Mouse (Mus musculus) right cerebral cortex, postnatal 14 days (tissue): ENCODE measurements at regions not wholly inside any gene's neighbourhood (a gene's known extent, or its start where the extent isn't known, plus 50 kb on each side); places are given as distances from the start of the nearest gene placed in this dataset.
A peak's percentile ranks its signal among the peaks of the same experiment; 100 is the strongest.
"Not testable (repeated sequence)": the region's sequence is repeated elsewhere in the genome, so short reads cannot be mapped to it uniquely, and the experiment has no call there.

ENCODE experiments used
- DNase-seq: peaks from one replicate; pipeline ENCODE4 v3.0.0; 2022

DNA sequence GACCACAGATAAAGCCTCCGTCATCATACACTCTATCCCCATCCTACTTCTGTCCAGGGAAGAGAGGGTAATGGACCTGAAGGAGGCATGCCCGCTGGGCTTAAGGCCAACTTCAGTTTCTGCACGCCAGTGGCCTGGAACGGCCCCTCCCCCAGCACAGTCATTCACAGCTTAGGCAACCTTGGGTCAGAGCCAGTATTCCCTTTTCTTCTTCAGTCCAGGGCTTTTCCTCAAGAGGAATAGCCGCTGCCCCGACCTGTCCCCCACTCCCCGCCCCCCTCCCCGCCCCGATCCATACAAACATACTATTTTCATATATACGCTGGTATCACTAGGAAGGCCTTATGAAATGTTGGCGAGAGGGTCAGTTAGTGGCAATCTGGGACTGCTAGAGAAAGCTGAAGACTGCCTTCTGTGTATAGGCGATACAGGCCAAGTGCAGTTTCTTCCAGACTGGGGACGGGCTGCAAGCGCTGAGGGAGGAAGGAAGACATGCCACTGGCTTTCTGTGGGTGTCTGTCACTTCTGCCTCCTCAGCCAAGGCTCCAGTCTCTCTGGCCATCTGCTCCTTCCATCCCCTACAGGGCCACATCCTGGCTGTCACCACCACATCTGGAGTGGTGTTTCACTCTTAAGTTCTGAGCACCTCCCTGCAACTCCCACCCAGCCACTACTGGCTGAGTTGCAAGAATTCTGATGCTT is 113.5 kb upstream of the Lemd2 start:
- peak; percentile 60 for DNase-seq

DNA sequence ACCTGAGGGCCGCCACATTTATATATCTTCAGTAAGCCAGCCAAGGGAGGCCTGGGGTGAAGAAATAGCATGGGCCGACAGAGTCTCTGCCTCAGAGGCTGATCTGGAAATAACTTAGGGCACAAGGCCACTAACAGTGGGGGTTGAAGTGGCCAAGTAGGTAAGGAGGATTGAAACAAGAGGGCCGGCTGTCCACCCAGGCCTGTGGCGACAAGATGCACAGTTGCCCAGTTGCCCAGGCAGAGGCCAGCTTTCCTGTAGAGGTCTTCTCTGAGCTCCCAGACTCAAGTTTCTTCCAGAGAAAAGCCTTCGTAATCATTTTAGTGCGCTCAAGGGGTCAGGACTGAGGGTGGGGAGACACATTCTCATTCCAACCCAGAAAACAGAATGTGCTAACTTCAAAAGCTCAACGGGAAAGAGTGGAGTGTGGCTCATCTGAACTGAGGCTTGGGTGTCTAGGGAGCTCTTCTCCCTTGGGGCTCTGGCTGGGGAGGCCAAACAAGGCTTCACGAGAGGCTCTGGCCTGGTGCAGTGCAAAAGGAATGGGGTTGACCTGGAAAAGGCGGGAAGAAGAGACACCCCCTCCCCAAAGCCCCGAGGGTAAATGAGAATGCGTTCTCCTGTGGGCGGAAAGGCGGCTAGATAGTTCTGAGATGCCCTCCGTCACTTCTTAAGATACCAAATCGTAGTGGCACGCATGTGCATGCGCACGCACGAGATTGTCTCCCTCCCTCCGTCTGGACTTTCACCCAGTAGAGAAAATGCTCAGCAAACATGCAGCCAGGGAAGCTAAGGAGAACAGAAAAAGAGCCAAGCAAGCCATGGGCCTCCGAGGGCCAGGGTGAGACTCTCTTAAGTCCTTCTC is 112.7 kb upstream of the Lemd2 start:
- DNase-seq, result no peak

- DNase-seq, result no peak
Observed at GRCm38 (mm10) chr17:27315947-27316628, 111.8 kb upstream of the Lemd2 start.

GRCm38 (mm10) chr17:27315428-27315827 is 111.2 kb upstream of the Lemd2 start:
- DNase-seq, result no peak

DNA sequence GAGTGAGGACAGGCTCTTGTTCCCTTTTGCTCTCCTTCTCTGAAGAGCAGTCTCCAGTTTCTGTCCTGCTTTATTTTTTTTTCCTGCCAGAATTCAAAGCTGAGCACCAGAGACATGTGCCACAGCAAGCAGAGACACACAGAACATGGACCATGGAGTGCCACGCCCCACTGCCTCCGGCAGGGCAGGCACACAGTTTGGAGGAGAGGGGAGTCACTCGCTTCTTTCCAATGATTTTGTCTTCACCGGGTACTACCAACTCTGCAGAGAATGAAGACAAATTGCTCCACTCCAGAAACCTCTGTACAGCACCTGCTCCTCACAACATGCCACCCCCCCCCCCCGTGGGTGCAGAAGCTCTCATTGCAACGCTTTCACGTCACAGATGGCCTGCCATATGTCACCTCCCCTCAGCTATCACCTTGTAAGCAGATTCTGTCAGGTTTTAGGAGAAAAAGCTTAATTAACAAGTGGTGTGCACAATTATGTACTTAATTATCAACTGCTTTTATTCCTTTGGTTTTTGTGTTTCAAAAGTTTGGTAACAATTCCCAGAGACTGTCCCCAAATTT is 110.6 kb upstream of the Lemd2 start:
- no peak for DNase-seq

- DNase-seq, result no peak
Observed at GRCm38 (mm10) chr17:27308933-27309332, 104.7 kb upstream of the Lemd2 start.

- DNase-seq, result no peak
Observed at GRCm38 (mm10) chr17:27304842-27305241, 100.6 kb upstream of the Lemd2 start.

DNA sequence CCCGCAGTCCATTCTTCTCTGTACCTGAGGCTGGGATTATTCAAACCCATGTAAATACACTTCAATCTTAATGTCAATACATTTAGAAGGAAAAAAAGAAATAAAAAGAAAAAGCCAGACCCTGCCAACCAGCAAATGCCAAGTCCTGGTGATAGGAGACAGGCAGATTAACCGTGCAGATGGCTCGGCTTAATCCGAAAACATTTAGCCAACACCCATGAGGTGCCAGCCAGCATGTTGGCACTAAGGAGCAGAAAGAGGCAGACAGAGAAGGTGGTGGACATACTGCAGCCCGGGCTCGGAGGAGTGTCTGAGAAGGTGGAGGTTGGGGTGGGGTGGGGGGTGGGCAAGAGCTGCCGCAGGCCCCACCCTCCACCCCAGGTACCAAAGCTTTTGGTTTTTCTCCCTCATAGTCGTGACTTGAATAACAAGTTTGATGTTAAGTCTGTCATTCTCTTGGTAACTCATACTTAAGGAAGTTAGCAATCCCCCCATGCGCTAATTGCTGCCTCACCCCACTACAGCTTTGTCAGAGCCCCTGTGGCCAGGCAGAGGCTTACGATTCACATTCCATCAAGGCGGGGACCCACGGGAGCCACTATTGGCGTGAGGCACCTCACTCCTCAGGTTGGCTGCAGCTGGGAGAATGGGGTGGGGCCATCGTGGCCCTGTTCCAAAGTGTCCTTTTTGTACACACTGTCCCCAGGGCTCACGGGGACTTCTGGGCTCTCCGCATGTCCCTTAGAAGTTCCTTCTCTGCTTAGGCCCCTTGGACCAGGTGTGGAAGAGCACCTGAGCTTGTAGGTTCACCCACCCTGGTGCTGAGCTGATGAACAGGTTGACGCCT is 99.6 kb upstream of the Lemd2 start:
- no peak for DNase-seq

DNA sequence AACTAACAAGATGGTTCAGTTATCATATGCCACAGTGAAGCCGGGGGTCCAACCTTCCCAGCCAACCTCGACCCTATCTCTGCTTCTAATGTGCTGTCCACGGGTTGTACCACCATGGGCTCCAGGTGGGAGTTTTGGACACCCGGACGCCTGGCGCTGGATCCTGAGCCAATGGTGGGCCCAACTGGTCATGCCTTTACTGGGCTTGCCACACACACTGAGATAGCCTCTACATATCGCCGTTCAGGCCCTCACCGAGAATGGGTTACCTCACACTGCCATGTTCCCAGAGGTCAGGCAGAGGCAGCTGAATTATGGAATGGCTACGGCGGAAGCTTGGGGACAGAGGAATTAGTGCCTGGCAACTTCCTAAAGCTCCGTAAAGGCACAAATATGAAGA is 98.8 kb upstream of the Lemd2 start:
- no peak for DNase-seq

GRCm38 (mm10) chr17:27301376-27301775 is 97.1 kb upstream of the Lemd2 start:
- peak; percentile 11 for DNase-seq

DNA sequence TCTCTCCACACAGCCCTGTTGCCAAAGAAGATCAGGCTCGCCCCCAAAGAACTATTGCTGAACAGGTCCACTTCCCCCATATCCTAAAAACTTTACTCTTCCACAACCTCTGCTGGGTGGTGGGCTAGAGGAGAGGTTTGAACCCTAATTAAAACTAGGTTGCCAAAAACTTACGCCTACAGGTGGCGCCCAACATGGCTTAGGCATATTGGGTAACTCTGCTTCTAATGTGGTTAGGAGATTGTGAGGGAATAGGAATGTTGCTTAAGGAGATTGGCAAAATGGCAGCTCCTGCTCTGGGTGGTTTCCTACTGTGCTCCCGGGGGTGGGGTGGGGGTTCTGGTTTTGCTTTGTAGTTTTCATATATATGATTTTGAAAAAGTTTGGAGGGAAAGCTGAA is 95.0 kb upstream of the Lemd2 start:
- DNase-seq, result peak; percentile 7

GRCm38 (mm10) chr17:27298351-27298750 is 94.1 kb upstream of the Lemd2 start:
- peak; percentile 4 for DNase-seq

GRCm38 (mm10) chr17:27296156-27296555 is 91.9 kb upstream of the Lemd2 start:
- DNase-seq, result peak; percentile 19

- no peak for DNase-seq
Observed at GRCm38 (mm10) chr17:27294208-27294604, 89.9 kb upstream of the Lemd2 start.

GRCm38 (mm10) chr17:27293586-27294207 is 89.4 kb upstream of the Lemd2 start:
- DNase-seq, result no peak

DNA sequence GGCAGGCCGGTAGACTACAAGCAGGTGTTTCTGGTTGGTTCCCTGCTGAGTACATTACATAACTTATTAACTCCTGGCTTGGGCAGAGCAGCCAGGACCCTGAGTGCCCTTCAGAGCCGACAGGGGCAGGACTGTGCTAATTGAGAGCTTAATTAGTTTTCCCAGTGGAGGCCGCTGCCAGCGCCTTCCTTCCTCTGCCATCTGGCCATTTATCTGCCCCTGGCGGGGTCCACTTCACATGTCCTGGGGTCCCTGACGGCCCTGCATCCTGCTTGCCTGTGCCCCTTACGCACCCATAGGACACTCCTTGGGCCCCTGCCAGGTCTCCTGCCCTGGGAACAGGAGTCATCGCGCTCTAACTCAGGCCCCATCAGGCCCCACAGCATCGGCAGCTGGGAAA is 87.4 kb upstream of the Lemd2 start:
- DNase-seq, result no peak

GRCm38 (mm10) chr17:27291176-27291575 is 86.9 kb upstream of the Lemd2 start:
- no peak for DNase-seq

GRCm38 (mm10) chr17:27290311-27290710 is 86.0 kb upstream of the Lemd2 start:
- DNase-seq, result no peak

DNA sequence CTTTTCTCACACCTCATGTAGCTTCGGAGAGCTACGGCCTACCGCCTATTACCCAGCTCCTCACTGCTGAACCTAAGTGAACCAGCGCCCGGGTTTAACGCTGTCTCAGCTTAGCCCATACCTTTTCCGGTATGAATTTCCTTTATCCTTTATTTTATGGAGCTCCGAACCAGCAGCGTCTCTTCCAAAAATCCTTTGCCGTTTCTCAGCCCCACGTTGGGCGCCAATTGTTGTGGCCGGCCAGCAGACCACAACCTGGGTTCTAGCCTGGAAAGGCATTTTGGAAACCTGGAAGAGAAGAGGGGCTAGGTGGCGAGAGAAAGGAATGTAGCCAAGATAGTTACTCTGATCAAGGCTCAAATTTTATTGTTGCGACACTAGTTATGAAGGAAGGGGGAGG is 85.5 kb upstream of the Lemd2 start:
- DNase-seq, result not testable (repeated sequence)

GRCm38 (mm10) chr17:27287986-27288385 is 83.7 kb upstream of the Lemd2 start:
- DNase-seq, result not testable (repeated sequence)

- DNase-seq, result no peak
Observed at GRCm38 (mm10) chr17:27281241-27281640, 77.0 kb upstream of the Lemd2 start.
